Mouse (Mus musculus) E14TG2a.4 (cell line): Measurements from ENCODE around the gene Pgam1.

Experiments
- CTCF ChIP-seq: conservative IDR thresholded peaks from 2 replicates; pipeline ENCODE4 v1.5.1; 2014; ENCODE audit warnings: low read length
- POU5F1 ChIP-seq: IDR thresholded peaks from 2 replicates; pipeline ENCODE4 v1.6.1; 2014; ENCODE audit warnings: low read length, borderline replicate concordance

DNA sequence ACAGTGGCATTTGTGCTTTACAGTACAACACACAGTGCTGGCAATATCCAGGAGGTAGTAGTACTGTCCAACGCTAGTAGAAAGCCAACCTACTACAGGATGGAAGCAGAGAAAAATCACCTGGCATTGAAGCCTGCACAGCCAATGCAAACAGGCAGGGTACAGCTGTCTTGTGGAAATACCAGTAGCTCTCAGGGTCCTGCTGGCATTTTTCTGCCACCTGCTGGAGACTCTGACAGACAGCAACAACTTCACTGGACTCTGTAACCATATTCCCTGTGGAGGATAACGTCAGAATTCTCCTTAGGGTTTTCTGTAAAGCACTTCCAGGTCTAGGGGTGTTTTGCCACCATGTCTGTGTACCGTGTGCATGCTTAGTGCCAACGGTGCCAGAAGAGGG, 40.6 kb downstream of the Pgam1 start:
- peak; percentile 21; the same call in 1 of the 2 replicates for TF ChIP-seq CTCF
- no peak for TF ChIP-seq POU5F1
